Mouse (Mus musculus) G1E (cell line): ENCODE data around the gene Vwa3b.

Source experiments
- CTCF ChIP-seq: IDR thresholded peaks from 2 replicates; pipeline ENCODE4 v1.5.1; 2012; ENCODE audit warnings: low read depth, low read length, inconsistent platforms, mixed read lengths
- TAL1 ChIP-seq: conservative IDR thresholded peaks from 2 replicates; pipeline ENCODE4 v1.6.1; 2012; ENCODE audit warnings: low read depth, low read length, inconsistent platforms, mixed read lengths

- TF ChIP-seq CTCF: no peak
- TF ChIP-seq TAL1: no peak
Observed at GRCm38 (mm10) chr1:37231295-37231701, 204.9 kb downstream of the Vwa3b start.
